Mouse (Mus musculus): ENCODE data around the gene Gm3646. TPM values are rescaled to one million over a fixed set of nuclear protein-coding genes. Genes with fewer than 3 reads are reported as not detected.

The Gm3646 gene
- polyA plus RNA-seq, 1 experiment: not detected

DNA sequence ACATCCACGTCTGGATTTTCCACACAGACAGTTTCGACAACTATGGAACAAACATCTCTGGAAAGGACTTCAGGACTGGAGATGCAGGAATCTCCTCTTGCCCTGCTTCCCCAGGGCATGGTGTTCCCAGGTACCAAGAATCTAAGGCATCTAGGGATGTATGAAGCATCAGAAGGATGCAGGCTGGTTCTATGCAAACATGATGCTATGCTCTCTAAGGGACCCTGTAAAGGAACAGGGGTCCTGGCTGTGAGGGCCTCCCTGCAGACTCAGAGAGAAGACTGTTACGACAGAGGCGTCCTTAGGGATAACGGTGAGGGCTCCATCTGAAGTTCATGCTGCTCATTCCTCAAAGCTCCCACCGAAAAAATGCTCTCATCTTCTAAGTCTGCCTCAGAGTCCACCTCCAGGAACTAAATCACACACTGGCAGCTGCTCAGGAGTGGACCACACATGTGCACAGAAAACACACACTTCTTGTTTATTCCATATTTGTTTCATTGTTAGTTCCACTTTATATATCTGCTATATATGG, 44.9 kb downstream of the Gm3646 start:
- Histone ChIP-seq H3K4me3 (ENCODE audit: extremely low read depth, insufficient read depth, insufficient read length) (no peak overlapping the region), H3K27ac (ENCODE audit: insufficient read depth, low read length) (no peak overlapping the region), H3K27me3 (ENCODE audit: control insufficient read depth, insufficient read depth, low read length) (no peaks in the 10 kb centered on the region), H3K4me1 (ENCODE audit: control insufficient read depth, insufficient read depth, insufficient read length) (no peaks in the 10 kb centered on the region; the same call in 1 of the 2 replicates), H3K36me3 (ENCODE audit: control insufficient read depth, insufficient read depth, low read length) (no peaks in the 10 kb centered on the region)
- 78% methylated on average over 6 of the region's 6 CpGs for WGBS
- DNase-seq (ENCODE audit: low read depth in 1 of 2, low spot score in 2 of 2): no peak
- TF ChIP-seq POLR2A (IDR thresholded peaks at IDR 0.05; ENCODE audit: low read depth, low read length): no peak
- no peak for TF ChIP-seq CTCF (IDR thresholded peaks at IDR 0.05; ENCODE audit: extremely low read depth, insufficient read depth, insufficient read length, insufficient replicate concordance)

DNA sequence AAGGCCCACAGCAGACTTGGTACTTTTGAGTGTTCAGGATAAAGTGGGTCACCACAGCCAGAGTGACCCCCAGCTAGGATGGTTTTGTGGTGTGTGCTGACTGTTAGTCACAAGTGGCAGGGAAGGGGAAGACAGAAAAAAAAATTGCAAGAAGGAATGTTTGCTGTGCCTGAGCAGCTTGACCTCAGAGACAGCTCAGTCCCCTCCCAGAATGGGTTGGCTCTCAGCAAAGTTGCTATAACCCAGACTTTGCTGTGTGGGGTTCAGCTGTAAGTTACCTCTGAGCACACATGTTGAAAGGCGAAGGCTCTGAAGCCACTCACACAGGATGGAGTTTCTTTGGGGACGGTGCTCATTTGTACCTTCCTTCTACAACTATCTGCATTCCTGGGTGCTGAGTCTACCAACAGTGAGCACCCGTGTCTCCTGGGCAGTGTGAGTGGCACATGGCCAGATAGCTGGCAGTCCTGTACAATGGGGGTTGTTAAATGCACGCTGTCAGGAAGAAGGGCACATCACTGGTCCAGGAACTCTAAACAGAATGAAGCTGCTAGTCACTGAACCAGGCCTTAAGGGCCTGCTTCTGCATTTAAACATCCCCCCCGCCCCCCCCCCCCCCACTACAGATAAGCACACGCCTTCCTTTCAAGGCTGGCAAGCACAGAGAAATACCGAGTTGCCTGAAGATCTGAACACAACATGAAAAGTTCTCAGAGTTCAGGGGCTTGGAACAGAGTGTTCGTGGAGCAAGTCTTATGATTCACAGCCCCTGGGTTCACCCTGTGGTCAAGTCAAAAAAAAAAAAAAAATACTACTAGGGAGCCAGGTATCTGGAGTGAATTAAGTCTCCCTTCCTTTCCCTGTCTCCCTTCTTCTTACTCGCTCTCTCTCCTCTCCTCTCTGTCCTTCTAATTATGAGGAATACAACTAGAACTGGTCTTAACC, 45.6 kb downstream of the Gm3646 start:
- no peak for DNase-seq (ENCODE audit: low read depth in 1 of 2, low spot score in 2 of 2)
- no peak overlapping the region for H3K27ac ChIP-seq (ENCODE audit: insufficient read depth, low read length)
- WGBS: 41% methylated on average over 9 of the region's 9 CpGs
- no peaks in the 10 kb centered on the region for H3K27me3 ChIP-seq (ENCODE audit: control insufficient read depth, insufficient read depth, low read length)
- no peaks in the 10 kb centered on the region; the same call in 1 of the 2 replicates for H3K4me1 ChIP-seq (ENCODE audit: control insufficient read depth, insufficient read depth, insufficient read length)
- H3K36me3 ChIP-seq (ENCODE audit: control insufficient read depth, insufficient read depth, low read length): no peaks in the 10 kb centered on the region
- TF ChIP-seq CTCF (IDR thresholded peaks at IDR 0.05; ENCODE audit: extremely low read depth, insufficient read depth, insufficient read length, insufficient replicate concordance) (no peak), POLR2A (IDR thresholded peaks at IDR 0.05; ENCODE audit: low read depth, low read length) (no peak)
- H3K4me3 ChIP-seq (ENCODE audit: extremely low read depth, insufficient read depth, insufficient read length): no peak overlapping the region

GRCm38 (mm10) chr1:39758244-39758643, 46.9 kb downstream of the Gm3646 start:
- H3K4me3 ChIP-seq (ENCODE audit: extremely low read depth, insufficient read depth, insufficient read length): no peak overlapping the region
- H3K4me1 ChIP-seq (ENCODE audit: control insufficient read depth, insufficient read depth, insufficient read length): no peaks in the 10 kb centered on the region; the same call in 1 of the 2 replicates
- H3K27ac ChIP-seq (ENCODE audit: insufficient read depth, low read length): no peak overlapping the region
- no peaks in the 10 kb centered on the region for H3K36me3 ChIP-seq (ENCODE audit: control insufficient read depth, insufficient read depth, low read length)
- no peak for DNase-seq (ENCODE audit: low read depth in 1 of 2, low spot score in 2 of 2)
- no peaks in the 10 kb centered on the region for H3K27me3 ChIP-seq (ENCODE audit: control insufficient read depth, insufficient read depth, low read length)
- TF ChIP-seq POLR2A (IDR thresholded peaks at IDR 0.05; ENCODE audit: low read depth, low read length): no peak
- no peak for TF ChIP-seq CTCF (IDR thresholded peaks at IDR 0.05; ENCODE audit: extremely low read depth, insufficient read depth, insufficient read length, insufficient replicate concordance)
- 84% methylated on average over 9 of the region's 9 CpGs for WGBS

DNA sequence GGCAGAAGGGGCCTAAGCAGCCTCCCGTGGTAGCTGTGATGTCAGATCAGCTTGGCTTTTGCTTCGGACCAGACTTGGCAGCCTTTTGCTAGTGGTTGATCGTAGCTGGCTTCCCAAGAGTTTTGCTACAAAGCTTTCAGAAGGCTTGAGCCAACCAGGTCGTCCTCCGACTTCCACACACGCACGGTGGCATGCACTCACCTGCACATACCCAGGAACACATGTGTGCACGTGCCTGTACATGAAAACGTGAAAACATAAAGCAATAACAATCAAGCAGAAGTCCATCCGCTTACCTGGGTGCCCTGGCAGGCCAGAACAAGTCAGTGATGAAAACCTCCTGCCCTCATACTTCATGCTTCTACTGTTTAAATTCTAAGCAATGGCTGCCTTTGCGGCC, 48.2 kb downstream of the Gm3646 start:
- no peaks in the 10 kb centered on the region; the same call in 1 of the 2 replicates for H3K4me1 ChIP-seq (ENCODE audit: control insufficient read depth, insufficient read depth, insufficient read length)
- DNase-seq (ENCODE audit: low read depth in 1 of 2, low spot score in 2 of 2): no peak
- no peak overlapping the region for H3K27ac ChIP-seq (ENCODE audit: insufficient read depth, low read length)
- WGBS: 88% methylated on average over 11 of the region's 11 CpGs
- no peaks in the 10 kb centered on the region for H3K27me3 ChIP-seq (ENCODE audit: control insufficient read depth, insufficient read depth, low read length)
- no peaks in the 10 kb centered on the region for H3K36me3 ChIP-seq (ENCODE audit: control insufficient read depth, insufficient read depth, low read length)
- no peak for TF ChIP-seq CTCF (IDR thresholded peaks at IDR 0.05; ENCODE audit: extremely low read depth, insufficient read depth, insufficient read length, insufficient replicate concordance)
- no peak for TF ChIP-seq POLR2A (IDR thresholded peaks at IDR 0.05; ENCODE audit: low read depth, low read length)
- H3K4me3 ChIP-seq (ENCODE audit: extremely low read depth, insufficient read depth, insufficient read length): no peak overlapping the region

GRCm38 (mm10) chr1:39754224-39754957, 50.7 kb downstream of the Gm3646 start:
- Histone ChIP-seq H3K27me3 (ENCODE audit: control insufficient read depth, insufficient read depth, low read length) (no peaks in the 10 kb centered on the region), H3K36me3 (ENCODE audit: control insufficient read depth, insufficient read depth, low read length) (no peaks in the 10 kb centered on the region), H3K4me3 (ENCODE audit: extremely low read depth, insufficient read depth, insufficient read length) (no peak overlapping the region), H3K27ac (ENCODE audit: insufficient read depth, low read length) (no peak overlapping the region), H3K4me1 (ENCODE audit: control insufficient read depth, insufficient read depth, insufficient read length) (peaks cover 7% of the 10 kb centered on the region)
- DNase-seq (ENCODE audit: low read depth in 1 of 2, low spot score in 2 of 2): no peak
- no peak for TF ChIP-seq POLR2A (IDR thresholded peaks at IDR 0.05; ENCODE audit: low read depth, low read length)
- no peak for TF ChIP-seq CTCF (IDR thresholded peaks at IDR 0.05; ENCODE audit: extremely low read depth, insufficient read depth, insufficient read length, insufficient replicate concordance)
- WGBS: 77% methylated on average over 13 of the region's 13 CpGs

Other genes starting within 250 kb of the Gm3646 start
- 15.5 and 20.8 TPM in 2 replicates for gene Rnf149, start 227.9 kb downstream of the Gm3646 start, polyA plus RNA-seq (2012; rRNA removed)
- gene Creg2, start 153.9 kb downstream of the Gm3646 start, polyA plus RNA-seq (2012; rRNA removed): 0.05 and 0.07 TPM in 2 replicates
- 0.08 TPM in 1 of 2 replicates, not detected in the other for gene Rfx8, start 84.3 kb downstream of the Gm3646 start, polyA plus RNA-seq (2012; rRNA removed)
- gene Map4k4, start 95.6 kb upstream of the Gm3646 start, polyA plus RNA-seq (2012; rRNA removed): 54.3 and 60.7 TPM in 2 replicates